9 mouse cellular contexts compared by ENCODE assay signal in the genomic region with DNA sequence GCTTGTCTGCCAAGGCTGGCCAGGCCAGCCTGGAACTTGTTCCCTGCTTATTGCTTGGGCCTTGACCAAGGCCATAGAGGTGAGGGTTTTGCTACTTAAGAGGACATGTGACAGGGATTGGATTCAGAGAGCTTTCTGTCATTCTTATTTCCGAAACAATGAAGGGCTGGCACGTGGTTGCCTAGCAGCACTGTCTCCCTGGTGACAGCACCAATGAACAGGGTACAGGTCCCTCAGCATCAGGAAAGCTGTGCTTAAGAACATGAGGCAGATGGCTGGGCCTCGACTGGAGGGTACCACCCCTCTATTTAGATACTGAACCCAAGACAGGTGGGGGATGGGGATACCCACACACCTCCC. TPM values are rescaled to one million over a fixed set of nuclear protein-coding genes. Genes with fewer than 3 reads are reported as not detected.
DNase-seq lines count a peak whose midpoint lies in the region; ATAC-seq and TF ChIP-seq lines count a peak whose summit lies in the region.
"Had no signal": no experiment of that assay in that cellular context is flagged by ENCODE, and none has a peak within 500 bp of the region (broad histone marks: within the 10 kb centered on the region; RNA-seq: fewer than 3 reads in every experiment).

No protein-coding gene starts in this region.

- H3K4me3 ChIP-seq in embryonic facial prominence, embryonic 15.5 days (replicated peaks) = no peak overlapping the region
- H3K4me3 ChIP-seq in layer of hippocampus, adult 2 months = peak overlapping the region; percentile 29; the same call in 1 of the 2 replicates
- no peak overlapping the region for H3K4me3 ChIP-seq in neural tube, embryonic 13.5 days

- peak; percentile 54 for DNase-seq in layer of hippocampus, adult 11-12 months (ENCODE audit: low spot score)
- DNase-seq in layer of hippocampus, adult 9-10 months (ENCODE audit: low spot score) = no peak
- peak; percentile 55 to 61 for DNase-seq in layer of hippocampus, adult 2 months (ENCODE audit: low spot score in 2 of 2)
- DNase-seq in yolk sac, embryonic 10.5 days (ENCODE audit: low spot score) = no peak
- DNase-seq in thymus, postnatal 14 days = no peak
- no peak for DNase-seq in heart, postnatal 4 days

- H3K27me3 ChIP-seq in embryonic facial prominence, embryonic 15.5 days = no peaks in the 10 kb centered on the region
- H3K27me3 ChIP-seq in neural tube, embryonic 13.5 days = no peaks in the 10 kb centered on the region

- peak overlapping the region; percentile 74 for H3K27ac ChIP-seq in embryonic facial prominence, embryonic 15.5 days (replicated peaks)
- peak overlapping the region; percentile 91 for H3K27ac ChIP-seq in layer of hippocampus, adult 2 months
- peak overlapping the region; percentile 96 for H3K27ac ChIP-seq in neural tube, embryonic 13.5 days (replicated peaks)
- H3K27ac ChIP-seq: liver, embryonic 14.5 days had no signal

- no peak overlapping the region for H3K4me2 ChIP-seq in embryonic facial prominence, embryonic 15.5 days (replicated peaks)
- H3K4me2 ChIP-seq in neural tube, embryonic 13.5 days = peak overlapping the region; percentile 27

- peaks cover 42% of the 10 kb centered on the region for H3K36me3 ChIP-seq in embryonic facial prominence, embryonic 15.5 days
- H3K36me3 ChIP-seq in neural tube, embryonic 13.5 days = peaks cover 59% of the 10 kb centered on the region

- H3K9ac ChIP-seq in embryonic facial prominence, embryonic 15.5 days = no peak overlapping the region
- peak overlapping the region; percentile 52 for H3K9ac ChIP-seq in neural tube, embryonic 13.5 days
- H3K9ac ChIP-seq: liver, embryonic 14.5 days had no signal

- peaks cover 45% of the 10 kb centered on the region for H3K4me1 ChIP-seq in embryonic facial prominence, embryonic 15.5 days
- H3K4me1 ChIP-seq in neural tube, embryonic 13.5 days (replicated peaks) = peaks cover 63% of the 10 kb centered on the region

- no peak for TF ChIP-seq CTCF in layer of hippocampus, adult 2 months (conservative IDR thresholded peaks at IDR 0.05)

- no peak for ATAC-seq in embryonic facial prominence, embryonic 15.5 days (ENCODE audit: insufficient number of reproducible peaks, low FRiP score, low TSS enrichment, low read depth)
- ATAC-seq in neural tube, embryonic 13.5 days (ENCODE audit: low read depth) = peak; percentile 68

- H3K9me3 ChIP-seq in embryonic facial prominence, embryonic 15.5 days (replicated peaks) = no peaks in the 10 kb centered on the region
- H3K9me3 ChIP-seq in neural tube, embryonic 13.5 days = no peaks in the 10 kb centered on the region

- WGBS in embryonic facial prominence, embryonic 15.5 days = 45% methylated on average over 3 of the region's 3 CpGs
- WGBS in neural tube, embryonic 13.5 days = 13% methylated on average over 3 of the region's 3 CpGs

RNA-seq across cellular contexts. Expression of a gene that starts 43.4 kb away (rescaled TPM):
- polyA plus RNA-seq in embryonic facial prominence, embryonic 15.5 days (2015; fragmentation: Nextera tagmentation; extraction: Ambion mirVana) = 101 and 106 TPM in 2 replicates
- 10 to 100 TPM; 28.6 to 29.4 TPM for total RNA-seq in layer of hippocampus, adult 2 months (2021)
- polyA plus RNA-seq in neural tube, embryonic 13.5 days (2015; fragmentation: Nextera tagmentation; extraction: Ambion mirVana) = 103 and 124 TPM in 2 replicates
- 10 to 100 TPM; 38.9 to 48.2 TPM for total RNA-seq in heart, postnatal 4 days (2021)

RNA-seq across cellular contexts. Expression of a gene that starts 51.2 kb away (rescaled TPM):
- 72.1 and 74.8 TPM in 2 replicates for polyA plus RNA-seq in embryonic facial prominence, embryonic 15.5 days (2015; fragmentation: Nextera tagmentation; extraction: Ambion mirVana)
- 10 to 100 TPM; 11.6 to 12.2 TPM for total RNA-seq in layer of hippocampus, adult 2 months (2021)
- polyA plus RNA-seq in neural tube, embryonic 13.5 days (2015; fragmentation: Nextera tagmentation; extraction: Ambion mirVana) = 36.4 and 38.7 TPM in 2 replicates
- total RNA-seq in heart, postnatal 4 days (2021) = 10 to 100 TPM; 17.2 to 20.5 TPM

Comparison
In these comparisons a context has a peak if more than half of its experiments do, and no peak if none do; other contexts are left out.
1. DNase-seq: peak in layer of hippocampus, adult 11-12 months (single experiment) and layer of hippocampus, adult 2 months (2 of 2); none in layer of hippocampus, adult 9-10 months (single experiment), yolk sac, embryonic 10.5 days (single experiment), thymus, postnatal 14 days (single experiment) and heart, postnatal 4 days (single experiment).
2. Peak in every context shown above with its lines, with median percentiles within 50 percentile points of each other: H3K27ac ChIP-seq.